Mouse (Mus musculus) left cerebral cortex, postnatal 36 days (tissue): ENCODE measurements around the gene Alyref2. TPM values are rescaled to one million over a fixed set of nuclear protein-coding genes. Genes with fewer than 3 reads are reported as not detected.
A peak's percentile ranks its signal among the peaks of the same experiment; 100 is the strongest.

Experiments
- DNase-seq, 2 experiments: peaks; one replicate each; pipeline ENCODE4 v3.0.0; 2021 to 2022; ENCODE audit warnings: low spot score in 2 of 2, mixed read lengths in 1 of 2
- intact Hi-C: fragments of 180-260 bp; cut with DNase I; formaldehyde crosslinking; loops from one replicate; pipeline ENCODE4 v1.15.1; 2025
- total RNA-seq, 2 experiments: library from RNA; stranded (reverse); gene quantifications; 2 replicates each; pipeline ENCODE4 v1.2.3; 2021

The Alyref2 gene
- total RNA-seq, 2 experiments from 2014 or later = 4.2 to 5.9 TPM

DNA sequence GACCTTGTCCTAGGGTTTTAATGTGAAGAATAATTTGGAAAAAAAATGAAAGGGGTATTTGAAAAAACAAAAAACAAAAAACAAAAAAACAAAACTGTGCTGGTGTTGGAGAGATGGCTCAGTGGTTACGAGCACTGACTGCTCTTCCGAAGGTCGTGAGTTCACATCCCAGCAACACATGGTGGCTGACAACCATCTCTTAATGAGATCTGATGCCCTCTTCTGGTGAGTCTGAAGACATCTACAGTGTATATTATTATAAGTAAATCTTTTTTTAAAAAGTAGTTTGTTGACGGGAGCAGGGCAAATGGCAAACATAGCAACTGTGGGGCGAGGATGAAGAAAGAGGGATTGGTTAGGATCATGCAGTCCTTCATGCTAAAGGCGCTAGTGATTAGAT lies 7.9 kb upstream of the Alyref2 start:
- intact Hi-C loops = no loop called here
- DNase-seq = no peak

DNA sequence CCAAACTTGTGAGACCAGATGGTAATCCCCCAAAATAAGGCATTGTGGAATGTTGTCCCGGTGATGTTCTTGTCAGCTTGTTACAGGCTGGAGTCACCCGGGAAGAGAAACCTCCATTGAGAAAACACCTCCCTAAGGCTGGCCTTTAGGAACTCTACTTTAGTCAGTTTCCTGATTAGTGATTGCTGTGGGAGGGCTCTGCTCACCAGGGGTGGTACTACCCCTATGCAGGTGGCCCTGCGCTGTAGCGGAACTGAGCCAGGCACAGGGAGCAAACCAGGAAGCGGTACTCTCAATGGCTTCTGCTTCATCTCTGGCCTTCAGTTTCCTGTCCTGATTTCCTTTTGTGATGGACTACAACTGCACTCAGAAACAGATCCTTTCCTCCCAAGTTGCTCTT lies 3.4 kb upstream of the Alyref2 start:
- intact Hi-C loops = no loop called here

DNA sequence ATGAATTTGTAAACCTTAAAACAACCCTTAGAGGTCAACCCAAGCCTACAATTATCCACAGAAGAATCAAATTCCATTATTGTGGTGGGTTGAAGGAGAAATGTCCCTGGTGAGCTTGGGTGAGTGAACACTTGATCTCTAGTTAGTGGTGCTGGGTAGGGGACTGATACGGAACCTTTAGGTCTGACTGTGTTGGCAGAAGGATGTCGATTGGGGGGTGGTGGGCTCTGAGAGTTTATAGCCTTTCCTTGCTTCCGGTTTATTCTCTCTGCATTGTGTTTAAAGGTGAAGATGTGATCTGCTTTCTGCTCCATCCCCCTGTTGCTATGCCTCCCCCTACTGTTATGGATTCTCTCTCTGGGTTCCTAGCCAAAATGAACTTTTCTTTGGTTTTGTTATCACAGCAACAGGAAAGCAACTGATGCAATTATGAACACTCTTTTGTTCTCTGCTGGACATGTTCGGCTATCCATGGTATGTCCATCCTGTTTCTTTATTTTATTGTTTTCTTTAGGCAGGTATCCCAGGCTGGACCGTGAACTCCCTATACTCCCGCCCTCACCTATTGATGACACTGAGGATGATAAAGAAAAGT lies 2.2 kb upstream of the Alyref2 start:
- DNase-seq = no peak
- intact Hi-C loops = no loop called here

More for the DNA sequence above, 3.4 kb upstream of the Alyref2 start:
- no peak for DNase-seq

DNA sequence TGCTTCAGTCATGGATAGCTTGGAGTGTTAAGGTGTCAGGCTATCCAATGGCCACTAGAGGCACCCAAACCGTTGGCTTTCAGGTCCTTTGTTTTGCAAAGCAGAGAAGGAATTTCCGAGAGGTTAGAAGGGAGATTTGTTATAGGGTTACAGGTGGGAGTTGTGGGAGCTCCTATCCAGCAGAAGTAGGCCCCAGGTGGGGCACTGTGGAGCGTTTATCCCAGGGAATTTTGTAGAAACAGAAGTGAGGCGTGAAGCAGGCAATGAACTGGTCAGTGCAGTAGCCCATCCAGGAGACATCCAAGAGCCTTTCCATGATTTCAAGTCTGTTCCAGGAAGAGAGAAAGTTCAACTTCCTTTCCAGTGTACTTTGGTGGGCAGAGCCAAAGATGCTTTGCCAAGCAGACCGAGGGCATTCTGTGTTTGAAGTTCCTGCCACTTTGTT lies 1.6 kb upstream of the Alyref2 start:
- intact Hi-C loops = no loop called here
- DNase-seq = no peak

DNA sequence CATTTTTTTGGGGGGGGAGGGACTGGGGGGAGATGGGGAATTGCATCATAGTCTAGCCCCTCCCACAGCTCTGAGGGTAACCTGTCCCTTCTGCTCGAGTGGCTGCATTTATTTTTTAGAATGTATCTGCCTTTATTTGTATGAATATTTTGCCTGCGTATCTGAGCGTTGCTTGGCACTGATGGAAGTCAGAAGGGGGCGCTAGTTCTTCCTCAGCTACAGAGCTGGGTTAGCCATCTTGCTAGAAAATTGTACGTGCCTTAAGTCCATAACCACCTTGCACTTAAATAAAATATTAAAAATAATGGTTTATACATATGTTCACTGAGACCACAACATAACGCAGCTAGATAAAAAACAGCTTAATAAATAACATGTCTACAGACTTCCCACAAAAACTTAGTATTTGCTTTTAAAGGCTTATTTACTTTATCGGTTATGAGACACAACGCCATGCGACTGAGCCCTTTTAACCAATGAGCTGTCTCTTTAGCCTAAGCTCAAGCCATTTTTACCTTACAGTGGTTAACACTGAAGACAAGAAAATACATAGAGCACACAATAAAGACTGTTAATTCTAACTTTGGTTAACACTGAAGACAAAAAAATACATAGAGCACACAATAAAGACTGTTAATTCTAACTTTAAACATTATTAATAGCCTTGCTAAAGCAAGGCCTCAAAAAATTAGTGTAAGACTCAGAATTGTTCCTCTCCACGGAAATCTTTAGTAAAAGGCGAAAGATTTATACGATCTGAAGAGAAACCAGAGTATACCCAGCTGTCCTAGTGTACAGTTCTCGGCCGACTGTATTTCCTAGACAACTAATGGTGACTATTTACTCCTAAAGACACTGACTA lies 659 bp upstream of the Alyref2 start:
- DNase-seq = no peak
- intact Hi-C loops = loop anchor here (1.0 kb wide), 2 partner anchors 91 to 112 kb away; partner anchors contain the start of gene Usf1

DNA sequence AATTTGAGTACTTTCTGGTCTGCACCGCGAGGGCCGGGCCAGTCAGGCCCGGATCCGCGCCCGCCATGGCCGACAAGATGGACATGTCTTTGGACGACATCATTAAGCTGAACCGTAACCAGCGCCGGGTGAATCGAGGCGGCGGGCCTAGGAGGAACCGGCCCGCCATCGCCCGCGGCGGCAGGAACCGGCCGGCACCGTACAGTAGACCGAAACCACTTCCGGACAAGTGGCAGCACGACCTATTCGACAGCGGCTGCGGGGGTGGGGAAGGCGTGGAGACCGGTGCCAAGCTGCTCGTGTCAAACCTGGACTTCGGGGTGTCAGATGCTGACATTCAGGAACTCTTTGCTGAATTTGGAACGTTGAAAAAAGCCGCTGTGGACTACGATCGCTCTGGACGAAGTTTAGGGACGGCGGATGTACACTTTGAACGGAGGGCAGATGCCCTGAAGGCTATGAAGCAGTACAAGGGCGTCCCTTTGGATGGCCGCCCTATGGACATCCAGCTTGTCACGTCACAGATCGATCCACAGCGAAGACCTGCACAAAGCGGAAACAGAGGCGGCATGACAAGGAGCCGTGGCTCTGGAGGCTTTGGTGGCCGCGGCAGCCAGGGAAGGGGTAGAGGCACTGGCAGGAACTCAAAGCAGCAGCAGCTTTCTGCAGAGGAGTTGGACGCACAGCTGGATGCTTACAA lies 464 bp downstream of the Alyref2 start:
- intact Hi-C loops = loop anchor here (1.0 kb wide), 2 partner anchors 92 to 111 kb away; partner anchors contain the start of gene Usf1

DNA sequence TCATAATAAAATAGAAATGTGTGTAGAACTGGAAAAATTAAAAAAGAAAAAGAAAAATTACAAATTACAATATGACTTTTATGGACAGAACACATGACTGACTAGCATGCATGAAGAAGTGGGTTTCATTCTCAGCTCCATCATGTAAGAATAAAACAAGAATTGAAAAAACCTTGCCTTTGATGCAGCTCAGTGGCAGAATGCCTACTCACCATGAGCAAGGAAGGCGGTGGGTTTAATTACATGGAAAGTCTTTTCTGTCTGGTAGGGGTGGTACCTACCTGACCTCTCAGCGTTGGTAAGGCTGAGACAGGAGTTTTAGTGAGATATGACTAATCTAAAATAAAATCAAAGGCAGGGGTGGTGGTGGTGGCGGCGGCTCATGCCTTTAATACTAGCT lies 1.3 kb downstream of the Alyref2 start:
- intact Hi-C loops = no loop called here
- DNase-seq = no peak

More for the DNA sequence above, 464 bp downstream of the Alyref2 start:
- peak; percentile 44 to 70 for DNase-seq

DNA sequence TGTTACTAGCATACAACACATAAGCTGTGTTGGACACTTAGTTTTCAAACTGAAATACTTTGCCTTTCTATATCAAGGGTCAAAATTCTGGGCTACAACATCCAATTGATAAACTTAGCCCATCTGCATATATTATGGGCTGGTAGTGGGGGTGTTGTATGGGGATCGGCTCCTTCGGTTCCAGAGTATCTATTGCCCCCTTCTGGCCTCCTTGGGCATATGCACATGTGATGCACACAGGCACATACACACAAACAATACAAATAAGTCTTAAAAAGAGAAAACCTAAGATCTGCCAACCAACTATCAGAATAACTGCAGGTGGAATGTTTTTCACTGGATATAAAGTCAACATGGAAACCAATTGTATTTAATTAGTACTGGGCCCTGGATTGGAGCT lies 10.0 kb downstream of the Alyref2 start:
- no peak for DNase-seq
- intact Hi-C loops = no loop called here

DNA sequence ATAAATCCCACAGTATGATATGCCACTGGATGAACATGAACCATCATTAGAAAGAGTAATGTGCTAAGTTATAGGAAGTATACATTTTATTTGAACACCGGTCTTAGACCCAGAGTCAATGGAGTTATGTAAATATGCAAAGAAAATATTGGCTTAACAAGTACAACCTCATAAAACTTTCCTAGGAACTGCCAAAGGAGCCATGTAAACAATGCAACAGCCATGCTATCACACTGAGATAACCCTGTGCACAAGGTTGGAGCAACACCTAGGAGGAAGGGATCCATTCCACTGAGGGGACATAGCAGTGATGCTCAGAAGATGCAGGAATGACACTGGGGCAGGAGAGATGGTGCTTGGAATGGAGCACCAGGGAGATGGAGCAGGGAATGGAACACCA lies 10.5 kb downstream of the Alyref2 start:
- DNase-seq = no peak
- intact Hi-C loops = no loop called here

DNA sequence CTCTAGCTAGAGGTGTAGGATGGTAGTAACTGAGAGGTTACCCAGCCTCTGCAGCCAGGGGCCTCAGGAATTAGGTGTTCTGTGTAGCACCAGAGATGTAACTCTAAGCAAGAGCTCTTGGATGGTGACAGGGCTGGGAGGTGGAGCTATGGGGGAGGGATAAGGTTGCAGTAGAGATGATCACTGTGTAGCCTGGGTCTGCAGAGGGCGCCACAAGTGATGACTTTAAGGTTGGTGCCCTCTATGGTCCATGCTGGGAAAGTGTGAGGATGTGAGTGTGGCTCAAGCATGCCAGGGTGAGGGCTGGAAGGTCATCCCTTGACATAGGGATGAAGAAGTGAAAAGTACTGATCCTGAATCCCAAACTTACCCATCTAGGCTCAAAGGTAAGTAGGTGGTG lies 11.8 kb downstream of the Alyref2 start:
- intact Hi-C loops = no loop called here
- DNase-seq = no peak

DNA sequence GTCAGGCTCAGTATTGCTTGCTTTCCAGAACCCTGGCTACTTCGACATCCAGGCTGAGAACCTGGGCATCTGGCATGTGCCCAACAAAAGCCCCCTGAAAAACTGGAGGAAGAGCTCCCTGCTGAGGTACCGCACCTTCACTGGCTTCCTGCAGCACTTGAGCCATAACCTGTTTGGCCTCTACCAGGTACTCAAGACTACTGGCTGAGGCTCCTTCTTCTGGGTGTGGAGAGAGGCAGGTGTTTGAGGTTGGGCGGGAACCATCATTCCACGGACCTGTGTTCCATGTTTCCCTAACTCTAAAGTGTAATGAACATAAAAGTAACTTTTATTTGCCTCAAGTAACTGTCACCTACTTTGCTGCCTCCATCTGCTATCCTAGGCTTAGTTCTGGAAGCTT lies 12.3 kb downstream of the Alyref2 start:
- intact Hi-C loops = no loop called here
- no peak for DNase-seq

DNA sequence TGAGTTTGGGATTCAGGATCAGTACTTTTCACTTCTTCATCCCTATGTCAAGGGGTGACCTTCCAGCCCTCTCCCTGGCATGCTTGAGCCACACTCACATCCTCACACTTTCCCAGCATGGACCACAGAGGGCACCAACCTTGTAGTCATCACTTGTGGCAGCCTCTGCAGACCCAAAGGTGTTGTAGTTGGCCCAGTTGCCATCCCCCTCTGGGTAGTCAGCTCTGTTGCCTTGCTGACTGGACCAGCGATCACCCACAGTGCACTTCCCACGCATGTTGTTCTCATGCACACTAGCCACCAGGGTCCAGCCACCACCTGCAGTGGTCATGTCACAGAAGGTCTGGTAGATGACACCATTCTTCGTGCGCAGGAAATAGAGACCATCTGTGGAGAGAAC lies 28.1 kb downstream of the Alyref2 start:
- no peak for DNase-seq

DNA sequence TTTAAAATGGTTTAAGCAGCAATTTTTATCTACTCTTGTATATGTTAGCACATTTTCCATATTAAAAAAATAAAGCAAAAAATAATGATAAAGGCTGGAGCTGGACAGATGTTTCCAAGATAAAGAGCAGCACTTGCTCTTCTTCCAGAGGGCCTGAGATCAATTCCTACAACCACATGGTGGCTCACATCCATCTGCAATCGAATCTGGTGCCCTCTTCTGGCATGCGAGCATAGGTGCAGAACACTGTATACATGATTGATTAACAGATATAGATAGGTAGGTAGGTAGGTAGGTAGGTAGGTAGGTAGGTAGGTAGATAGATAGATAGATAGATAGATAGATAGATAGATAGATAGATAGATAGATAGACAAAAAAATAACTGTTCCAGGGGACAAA lies 29.6 kb downstream of the Alyref2 start:
- no peak for DNase-seq
- intact Hi-C loops = no loop called here

More for the DNA sequence above, 28.1 kb downstream of the Alyref2 start:
- intact Hi-C loops = no loop called here

DNA sequence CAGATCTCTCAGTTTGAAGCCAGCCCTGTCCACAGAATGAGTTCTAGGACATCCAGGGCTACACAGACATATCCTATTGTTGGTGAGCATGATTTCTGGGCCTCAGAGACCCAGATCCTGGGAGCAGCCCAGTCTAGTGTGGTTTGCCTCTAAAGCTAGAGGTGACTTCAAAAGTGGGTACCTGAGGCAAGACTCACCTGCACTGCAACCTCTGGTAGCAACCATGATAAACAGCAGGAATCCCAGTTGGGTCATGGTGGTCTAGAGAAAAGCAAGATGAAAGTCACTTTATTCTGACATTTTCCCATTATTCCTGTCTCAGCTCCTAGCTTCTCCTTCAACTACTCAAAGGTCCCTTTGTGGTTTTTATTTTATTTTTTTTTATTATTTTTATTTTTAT lies 31.3 kb downstream of the Alyref2 start:
- DNase-seq = no peak
- intact Hi-C loops = no loop called here

DNA sequence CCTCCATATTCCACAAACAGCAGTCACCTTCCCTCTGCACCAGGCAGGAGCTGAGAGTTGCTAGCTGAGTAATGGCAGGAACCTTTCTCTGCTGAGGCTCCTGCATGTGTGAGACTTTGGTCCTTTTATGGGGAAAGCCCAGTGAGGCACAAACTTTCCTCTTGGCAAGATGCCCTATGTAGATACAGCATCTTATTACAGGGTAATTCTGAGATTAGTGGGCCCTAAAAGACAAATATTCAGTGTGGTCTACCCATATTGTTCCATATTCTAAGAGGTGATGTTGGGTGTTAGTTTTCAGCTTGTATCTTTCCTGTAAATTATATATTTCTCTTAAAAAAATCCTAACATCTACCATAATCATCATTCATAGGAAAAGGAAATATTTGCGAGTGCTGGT lies 31.9 kb downstream of the Alyref2 start, which contains the start of gene Itln1:
Gene Itln1, minus strand, starts transcription at position 101 of the 400 bp plus-strand sequence.
- DNase-seq = no peak
- intact Hi-C loops = no loop called here

DNA sequence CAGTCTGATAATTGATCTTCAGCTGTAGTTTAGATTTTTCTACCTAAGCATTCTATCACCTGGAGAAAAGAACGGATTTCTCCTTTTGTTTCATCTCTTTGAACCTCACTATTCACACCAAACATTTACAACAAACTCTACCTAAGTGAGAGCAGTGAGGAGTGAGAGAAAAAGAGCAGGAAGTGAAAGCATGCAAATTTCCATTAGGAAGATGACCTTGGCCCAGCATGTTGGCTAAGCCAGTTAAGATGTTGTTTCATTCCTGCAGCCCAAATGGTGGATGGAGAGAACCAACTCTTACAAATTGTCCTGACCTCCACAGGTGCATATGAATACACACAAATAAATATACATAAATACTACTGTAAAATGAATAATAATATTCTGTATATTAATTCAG lies 37.4 kb downstream of the Alyref2 start:
- intact Hi-C loops = no loop called here
- DNase-seq = no peak

DNA sequence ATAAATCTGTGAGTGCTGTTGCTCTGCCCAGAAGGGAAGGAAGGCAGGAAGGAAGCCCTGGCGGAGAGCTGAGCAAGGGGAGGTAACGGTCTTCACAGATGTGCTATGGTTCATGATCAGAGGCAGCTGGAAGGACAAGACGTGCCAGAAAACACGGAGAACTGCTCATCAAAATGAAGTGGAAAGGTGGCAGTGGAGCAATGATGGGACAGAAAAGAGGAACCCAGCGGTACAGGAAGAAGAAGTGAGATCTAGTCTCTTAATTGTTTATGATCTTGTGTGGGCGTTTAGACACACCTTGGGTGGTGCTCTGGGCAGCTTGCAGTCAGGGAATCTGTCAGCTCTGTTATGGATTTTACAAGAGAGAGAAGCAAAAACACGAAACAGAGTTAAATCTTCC lies 48.0 kb downstream of the Alyref2 start:
- no peak for DNase-seq
- intact Hi-C loops = no loop called here

DNA sequence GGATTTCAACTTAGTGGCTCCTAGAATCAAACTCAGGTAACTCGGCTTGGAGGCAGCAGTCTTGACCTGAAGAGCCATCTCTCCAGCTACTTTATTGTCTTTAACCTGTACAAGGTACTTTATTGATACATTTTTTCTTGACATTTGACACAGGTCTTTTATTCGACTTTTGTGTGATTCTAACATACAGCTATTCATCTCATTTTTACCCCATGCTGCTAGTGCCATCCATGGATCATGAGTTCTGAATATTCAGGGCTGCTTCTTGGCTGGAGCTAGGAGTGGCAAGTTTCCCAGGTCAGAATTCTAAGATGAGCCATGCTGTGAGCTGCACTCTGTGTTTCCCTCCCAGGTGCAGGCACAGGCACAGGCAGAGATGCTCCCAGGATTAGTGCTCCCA lies 49.0 kb downstream of the Alyref2 start:
- no peak for DNase-seq

DNA sequence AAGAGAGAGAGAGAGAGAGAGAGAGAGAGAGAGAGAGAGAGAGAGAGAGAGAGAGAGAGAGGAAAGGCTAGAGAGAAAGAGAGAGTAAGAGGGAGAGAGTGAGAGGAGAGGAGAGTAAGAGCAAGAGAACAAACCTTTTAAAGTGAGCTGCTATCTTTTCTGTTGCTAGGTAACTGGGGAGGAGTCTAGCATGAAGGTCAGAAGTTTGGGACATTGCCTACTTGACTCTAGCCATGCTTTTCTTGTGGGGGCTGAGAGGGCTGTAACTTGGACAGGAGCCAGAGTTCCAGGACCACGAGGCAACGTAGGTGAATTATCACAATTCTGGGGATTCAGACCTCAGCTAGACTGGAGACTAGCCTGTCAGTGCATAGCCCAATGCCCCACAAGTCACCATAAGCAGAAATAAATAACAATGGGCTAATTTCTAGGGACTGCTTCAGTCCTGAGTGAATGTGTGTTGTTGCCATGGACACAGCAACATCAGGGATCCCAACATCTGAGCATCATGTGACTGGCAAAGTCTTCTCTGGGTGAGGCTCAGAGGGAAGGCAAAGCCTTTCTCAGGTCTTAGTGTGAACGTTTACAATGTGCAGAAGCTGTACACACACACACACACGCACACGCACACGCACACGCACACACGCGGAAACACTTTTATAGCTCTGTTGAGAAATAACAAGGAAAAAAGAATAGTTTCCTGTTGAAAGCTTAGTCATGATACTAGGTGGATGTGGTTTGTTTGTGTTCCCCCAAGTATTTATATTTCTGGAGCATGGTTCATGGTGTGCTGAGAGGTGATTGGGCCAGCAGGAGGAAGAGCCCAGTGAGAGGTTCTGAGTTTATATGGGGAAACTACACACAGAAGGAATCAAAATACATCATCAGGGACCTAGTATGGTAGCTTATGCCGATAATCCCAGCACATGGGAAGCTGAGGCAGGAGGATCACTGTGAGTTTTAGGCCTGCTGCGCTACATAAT lies 50.4 kb downstream of the Alyref2 start:
- no peak for DNase-seq
- intact Hi-C loops = no loop called here

More for the DNA sequence above, 49.0 kb downstream of the Alyref2 start:
- intact Hi-C loops = no loop called here
